Mouse (Mus musculus) embryonic fibroblast, embryonic 13.5 days (primary cell): ENCODE measurements around the gene Nr1h4.

Source experiments
- CTCF ChIP-seq: IDR thresholded peaks from 2 replicates; pipeline ENCODE4 v1.5.1; 2011; ENCODE audit warnings: mild to moderate bottlenecking, control low read depth, low read length, moderate library complexity, borderline replicate concordance; ENCODE audit not compliant: insufficient read depth
- POLR2A ChIP-seq: IDR thresholded peaks from 2 replicates; pipeline ENCODE4 v1.6.1; 2011; ENCODE audit warnings: low read depth, mild to moderate bottlenecking, control low read depth, low read length, moderate library complexity

GRCm38 (mm10) chr10:89453794-89454193 is 79.6 kb downstream of the Nr1h4 start:
- TF ChIP-seq CTCF (no peak), POLR2A (no peak)
